Mouse (Mus musculus): ENCODE measurements around the gene Ccdc85c. TPM values are rescaled to one million over a fixed set of nuclear protein-coding genes. Genes with fewer than 3 reads are reported as not detected.

The Ccdc85c gene
- polyA plus RNA-seq (2012; rRNA removed) (9.9 and 13.1 TPM in 2 replicates), polyA plus RNA-seq (2014; fragmentation: Nextera tagmentation; extraction: Ambion mirVana) (6.1 and 6.4 TPM in 2 replicates)

DNA sequence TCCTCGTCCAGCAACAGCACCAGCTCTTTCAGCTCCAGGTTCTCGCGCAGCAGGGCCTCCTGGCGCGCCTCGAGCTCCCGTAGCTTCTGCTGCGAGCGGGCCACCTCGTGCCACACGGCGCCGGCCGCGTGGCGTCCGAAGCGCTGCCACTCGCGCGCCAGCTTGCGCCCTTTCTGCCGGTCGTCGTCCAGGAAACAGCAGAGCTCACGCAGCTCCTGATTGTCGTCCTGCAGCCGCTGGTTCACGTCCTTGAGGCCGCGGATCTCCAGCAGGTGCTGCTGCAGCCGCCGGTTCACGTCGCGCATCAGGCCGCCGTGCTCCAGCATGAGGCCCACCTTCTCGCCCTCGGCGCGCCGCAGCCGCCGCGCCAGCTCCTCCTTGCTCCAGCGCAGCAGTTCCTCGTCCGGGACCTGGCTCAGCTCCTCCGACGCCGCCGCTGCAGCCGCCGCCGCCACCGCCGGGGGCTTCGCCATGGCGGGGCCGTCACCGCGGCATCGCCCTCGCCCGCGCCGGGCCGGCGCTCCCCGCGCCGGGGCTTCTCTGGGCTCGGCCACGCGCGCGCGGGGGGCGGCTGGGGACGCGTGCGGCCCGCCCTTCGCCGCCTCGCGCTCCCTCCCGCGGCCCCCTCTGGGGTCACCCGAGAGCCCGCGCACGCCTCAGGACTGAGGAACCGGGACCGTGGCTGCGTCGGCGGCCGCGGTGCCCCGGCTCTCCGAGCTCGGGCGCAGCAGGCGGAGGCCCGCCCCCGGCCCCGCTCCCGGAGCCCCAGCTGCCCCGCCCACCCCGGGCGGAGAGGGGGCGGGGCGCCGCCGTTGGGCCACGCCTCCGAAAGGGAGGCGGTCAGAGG, at the start of gene Ccdc85c:
TSS of gene Ccdc85c (minus strand) at position 765 of the 847 bp plus-strand sequence.
- ATAC-seq (ENCODE audit: low FRiP score, low read depth): peak; percentile 3; the same call in 1 of the 2 replicates
- WGBS: 0% methylated on average over 53 of the region's 120 CpGs

GRCm38 (mm10) chr12:108320096-108320495, 44.9 kb upstream of the Ccdc85c start:
- Histone ChIP-seq H3K36me3 (ENCODE audit: control insufficient read depth, insufficient read depth, low read length) (no peaks in the 10 kb centered on the region), H3K4me1 (ENCODE audit: control insufficient read depth, insufficient read depth, low read length) (peaks cover 8% of the 10 kb centered on the region), H3K9me3 (ENCODE audit: control insufficient read depth, low read length) (no peaks in the 10 kb centered on the region), H3K27ac (replicated peaks; ENCODE audit: low read depth, low read length) (no peak overlapping the region), H3K4me2 (replicated peaks; ENCODE audit: low read depth, low read length, severe bottlenecking) (no peak overlapping the region), H3K4me3 (replicated peaks; ENCODE audit: low read length) (no peak overlapping the region), H3K27me3 (ENCODE audit: control insufficient read depth, insufficient read depth, low read length) (peaks cover 41% of the 10 kb centered on the region), H3K9ac (ENCODE audit: low read depth, low read length, severe bottlenecking) (no peak overlapping the region)
- ATAC-seq (ENCODE audit: low FRiP score, low read depth) (no peak), DNase-seq (ENCODE audit: low spot score) (no peak)
- no peak for TF ChIP-seq POLR2A (IDR thresholded peaks at IDR 0.05; ENCODE audit: borderline replicate concordance, extremely low read depth, insufficient read depth, insufficient read length)
- 18% methylated on average over 8 of the region's 8 CpGs for WGBS

More for the DNA sequence above, at the start of gene Ccdc85c:
- H3K9me3 ChIP-seq (ENCODE audit: control insufficient read depth, low read length): no peaks in the 10 kb centered on the region
- no peaks in the 10 kb centered on the region for H3K27me3 ChIP-seq (ENCODE audit: control insufficient read depth, insufficient read depth, low read length)
- peak within 1 kb of the TSS; percentile 68 for H3K9ac ChIP-seq (ENCODE audit: low read depth, low read length, severe bottlenecking)
- peaks cover 49% of the 10 kb centered on the region for H3K4me1 ChIP-seq (ENCODE audit: control insufficient read depth, insufficient read depth, low read length)
- H3K36me3 ChIP-seq (ENCODE audit: control insufficient read depth, insufficient read depth, low read length): no peaks in the 10 kb centered on the region
- peak within 1 kb of the TSS; percentile 71 for H3K4me3 ChIP-seq (replicated peaks; ENCODE audit: low read length)
- 0 out of 2 replicates have a peak, but pooled peaks have one; percentile 48 for TF ChIP-seq POLR2A (IDR thresholded peaks at IDR 0.05; ENCODE audit: borderline replicate concordance, extremely low read depth, insufficient read depth, insufficient read length)
- H3K4me2 ChIP-seq (replicated peaks; ENCODE audit: low read depth, low read length, severe bottlenecking): peak within 1 kb of the TSS; percentile 89
- H3K27ac ChIP-seq (replicated peaks; ENCODE audit: low read depth, low read length): peak within 1 kb of the TSS; percentile 82
- no peak for DNase-seq (ENCODE audit: low spot score)

DNA sequence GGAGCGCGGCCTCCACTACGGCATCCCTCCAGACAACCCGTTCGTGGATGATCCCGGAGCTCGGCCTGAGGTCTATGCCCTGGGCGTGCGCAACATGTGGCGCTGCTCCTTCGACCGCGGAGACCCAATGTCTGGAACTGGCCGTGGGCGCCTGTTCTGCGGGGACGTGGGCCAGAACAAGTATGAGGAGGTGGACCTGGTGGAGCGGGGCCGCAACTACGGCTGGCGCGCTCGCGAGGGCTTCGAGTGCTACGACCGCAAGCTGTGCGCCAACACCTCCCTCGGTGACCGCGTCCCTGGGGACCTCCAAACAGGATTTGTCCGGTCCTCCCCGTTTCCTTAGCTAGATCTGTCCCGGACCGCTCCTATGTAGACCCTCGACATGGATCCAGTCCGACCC, 43.3 kb upstream of the Ccdc85c start:
- no peak for DNase-seq (ENCODE audit: low spot score)
- 8% methylated on average over 23 of the region's 37 CpGs for WGBS
- peak overlapping the region; percentile 31; the same call in 1 of the 2 replicates for H3K9ac ChIP-seq (ENCODE audit: low read depth, low read length, severe bottlenecking)
- peaks cover 41% of the 10 kb centered on the region for H3K27me3 ChIP-seq (ENCODE audit: control insufficient read depth, insufficient read depth, low read length)
- H3K4me3 ChIP-seq (replicated peaks; ENCODE audit: low read length): peak overlapping the region; percentile 17; the same call in 1 of the 2 replicates
- no peak for ATAC-seq (ENCODE audit: low FRiP score, low read depth)
- H3K4me1 ChIP-seq (ENCODE audit: control insufficient read depth, insufficient read depth, low read length): peaks cover 8% of the 10 kb centered on the region
- no peak for TF ChIP-seq POLR2A (IDR thresholded peaks at IDR 0.05; ENCODE audit: borderline replicate concordance, extremely low read depth, insufficient read depth, insufficient read length)
- no peaks in the 10 kb centered on the region for H3K36me3 ChIP-seq (ENCODE audit: control insufficient read depth, insufficient read depth, low read length)
- H3K9me3 ChIP-seq (ENCODE audit: control insufficient read depth, low read length): no peaks in the 10 kb centered on the region
- no peak overlapping the region for H3K27ac ChIP-seq (replicated peaks; ENCODE audit: low read depth, low read length)
- peak overlapping the region; percentile 33 for H3K4me2 ChIP-seq (replicated peaks; ENCODE audit: low read depth, low read length, severe bottlenecking)

- Histone ChIP-seq H3K27me3 (ENCODE audit: control insufficient read depth, insufficient read depth, low read length) (peaks cover 41% of the 10 kb centered on the region), H3K4me1 (ENCODE audit: control insufficient read depth, insufficient read depth, low read length) (peaks cover 8% of the 10 kb centered on the region), H3K27ac (replicated peaks; ENCODE audit: low read depth, low read length) (no peak overlapping the region), H3K4me2 (replicated peaks; ENCODE audit: low read depth, low read length, severe bottlenecking) (peak overlapping the region; percentile 33; the same call in 1 of the 2 replicates), H3K9ac (ENCODE audit: low read depth, low read length, severe bottlenecking) (0 out of 2 replicates have a peak overlapping the region, but pooled peaks have one; percentile 31), H3K9me3 (ENCODE audit: control insufficient read depth, low read length) (no peaks in the 10 kb centered on the region), H3K36me3 (ENCODE audit: control insufficient read depth, insufficient read depth, low read length) (no peaks in the 10 kb centered on the region), H3K4me3 (replicated peaks; ENCODE audit: low read length) (peak overlapping the region; percentile 17; the same call in 1 of the 2 replicates)
- no peak for TF ChIP-seq POLR2A (IDR thresholded peaks at IDR 0.05; ENCODE audit: borderline replicate concordance, extremely low read depth, insufficient read depth, insufficient read length)
- DNase-seq (ENCODE audit: low spot score): no peak
- ATAC-seq (ENCODE audit: low FRiP score, low read depth): no peak
- WGBS: 17% methylated on average over 18 of the region's 18 CpGs
Measured at GRCm38 (mm10) chr12:108317826-108318430, 42.7 kb upstream of the Ccdc85c start.

DNA sequence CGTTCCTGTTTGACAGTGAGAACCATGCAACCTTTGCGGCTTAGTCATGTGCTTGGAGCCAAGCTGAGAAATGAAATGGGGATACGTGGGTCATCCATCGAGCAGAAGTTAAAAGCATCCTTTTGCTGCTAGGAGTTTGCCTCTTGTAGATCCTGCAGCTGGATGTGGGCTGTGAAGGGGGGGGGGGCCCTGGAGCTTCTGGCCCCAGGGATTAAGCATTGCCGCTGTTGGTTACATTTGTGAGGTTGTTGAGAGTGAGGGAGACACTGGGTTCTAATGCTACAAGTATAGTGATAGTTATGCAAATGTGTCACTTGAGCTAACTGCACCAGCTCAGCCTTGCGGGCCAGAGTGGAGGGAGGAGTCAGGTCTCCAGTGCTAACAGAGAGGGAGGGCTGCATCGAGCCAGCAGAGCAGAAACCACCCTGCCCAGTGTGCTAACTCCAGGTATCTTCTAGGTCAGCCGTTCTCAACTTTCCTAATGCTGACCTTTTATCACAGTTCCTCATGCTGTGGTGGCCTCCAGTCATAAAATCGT, 42.0 kb upstream of the Ccdc85c start:
- no peak for TF ChIP-seq POLR2A (IDR thresholded peaks at IDR 0.05; ENCODE audit: borderline replicate concordance, extremely low read depth, insufficient read depth, insufficient read length)
- H3K9ac ChIP-seq (ENCODE audit: low read depth, low read length, severe bottlenecking): no peak overlapping the region
- ATAC-seq (ENCODE audit: low FRiP score, low read depth): no peak
- no peak overlapping the region for H3K4me2 ChIP-seq (replicated peaks; ENCODE audit: low read depth, low read length, severe bottlenecking)
- H3K4me1 ChIP-seq (ENCODE audit: control insufficient read depth, insufficient read depth, low read length): peaks cover 8% of the 10 kb centered on the region
- H3K27ac ChIP-seq (replicated peaks; ENCODE audit: low read depth, low read length): no peak overlapping the region
- H3K4me3 ChIP-seq (replicated peaks; ENCODE audit: low read length): no peak overlapping the region
- peaks cover 41% of the 10 kb centered on the region for H3K27me3 ChIP-seq (ENCODE audit: control insufficient read depth, insufficient read depth, low read length)
- no peak for DNase-seq (ENCODE audit: low spot score)
- H3K9me3 ChIP-seq (ENCODE audit: control insufficient read depth, low read length): no peaks in the 10 kb centered on the region
- WGBS: 8% methylated on average over 9 of the region's 9 CpGs
- no peaks in the 10 kb centered on the region for H3K36me3 ChIP-seq (ENCODE audit: control insufficient read depth, insufficient read depth, low read length)

All from limb, embryonic 14.5 days (tissue).